Mouse (Mus musculus) embryo, embryonic 10.5 days (tissue): ENCODE data around the gene Tubb4a.

Experiments used
- DNase-seq: peaks from one replicate; pipeline ENCODE4 v3.0.0-alpha.2; 2015; ENCODE audit warnings: low spot score

Gene Tubb4a

GRCm38 (mm10) chr17:57102276-57102675, 14.7 kb upstream of the Tubb4a start:
- DNase-seq = no peak

- peak; percentile 67 for DNase-seq
Observed at GRCm38 (mm10) chr17:57099629-57100325, 12.2 kb upstream of the Tubb4a start.

GRCm38 (mm10) chr17:57098321-57098720, 10.7 kb upstream of the Tubb4a start:
- DNase-seq = no peak

- DNase-seq = peak; percentile 81
Observed at GRCm38 (mm10) chr17:57096623-57096920, 9.0 kb upstream of the Tubb4a start.

- peak; percentile 82 for DNase-seq
Observed at GRCm38 (mm10) chr17:57095855-57096622, 8.5 kb upstream of the Tubb4a start.

GRCm38 (mm10) chr17:57094222-57094621, 6.6 kb upstream of the Tubb4a start:
- no peak for DNase-seq

GRCm38 (mm10) chr17:57085970-57086757, 1.4 kb downstream of the Tubb4a start:
- DNase-seq = no peak

GRCm38 (mm10) chr17:57082481-57082880, 5.1 kb downstream of the Tubb4a start:
- DNase-seq = no peak

- DNase-seq = no peak
Observed at GRCm38 (mm10) chr17:57081234-57081842, 6.2 kb downstream of the Tubb4a start.

GRCm38 (mm10) chr17:57079919-57080318, 7.7 kb downstream of the Tubb4a start:
- no peak for DNase-seq

GRCm38 (mm10) chr17:57078336-57078735, 9.2 kb downstream of the Tubb4a start, which contains the start of gene Dennd1c:
Gene Dennd1c (minus strand): TSS chr17:57078514.
- no peak for DNase-seq

- DNase-seq = no peak
Observed at GRCm38 (mm10) chr17:57076916-57077315, 10.7 kb downstream of the Tubb4a start.

GRCm38 (mm10) chr17:57070699-57071098, 16.9 kb downstream of the Tubb4a start:
- peak; percentile 83 for DNase-seq

GRCm38 (mm10) chr17:57070272-57070671, 17.3 kb downstream of the Tubb4a start:
- no peak for DNase-seq

GRCm38 (mm10) chr17:57066908-57067307, 20.7 kb downstream of the Tubb4a start:
- DNase-seq = no peak

GRCm38 (mm10) chr17:57063031-57063430, 24.6 kb downstream of the Tubb4a start:
- no peak for DNase-seq

GRCm38 (mm10) chr17:57062548-57062947, 25.0 kb downstream of the Tubb4a start:
- DNase-seq = no peak

- DNase-seq = no peak
Observed at GRCm38 (mm10) chr17:57062011-57062521, 25.5 kb downstream of the Tubb4a start.

GRCm38 (mm10) chr17:57061069-57061468, 26.5 kb downstream of the Tubb4a start:
- peak; percentile 16 for DNase-seq

GRCm38 (mm10) chr17:57060231-57060801, 27.3 kb downstream of the Tubb4a start:
- peak; percentile 97 for DNase-seq

- peak; percentile 87 for DNase-seq
Observed at GRCm38 (mm10) chr17:57059486-57059977, 28.1 kb downstream of the Tubb4a start, which contains the start of gene Slc25a23. Gene Slc25a23 (minus strand): TSS chr17:57059863.
